Mouse (Mus musculus): ENCODE data around the gene Ccr2. TPM values are rescaled to one million over a fixed set of nuclear protein-coding genes. Genes with fewer than 3 reads are reported as not detected.
"Not testable (repeated sequence)": the region's sequence is repeated elsewhere in the genome, so short reads cannot be mapped to it uniquely, and the experiment has no call there.

Gene Ccr2
- polyA plus RNA-seq, 1 experiment from 2014 or later = 0.31 TPM

DNA sequence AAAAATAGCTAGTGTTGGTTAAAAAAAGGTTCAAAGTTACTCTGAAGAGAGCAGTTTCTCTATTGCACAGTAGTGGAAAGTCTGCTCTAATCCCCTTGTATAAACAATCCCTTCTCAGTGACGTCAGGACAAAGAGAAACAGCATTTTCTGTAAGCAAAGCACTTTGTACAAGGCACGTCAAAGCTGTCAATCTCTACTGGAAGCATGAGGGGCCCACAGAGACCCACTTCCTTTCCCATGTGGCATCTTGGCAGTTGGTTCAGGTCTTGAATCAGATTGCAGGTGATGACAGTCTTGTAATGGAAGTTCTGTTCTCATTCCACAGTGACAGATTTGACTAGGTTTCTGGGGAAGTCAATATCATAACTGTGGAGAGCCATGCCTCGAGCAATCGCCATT lies 21.9 kb upstream of the Ccr2 start:
- H3K36me3 ChIP-seq (replicated peaks; ENCODE audit: control insufficient read depth, insufficient read depth) = no peaks in the 10 kb centered on the region
- no peaks in the 10 kb centered on the region for H3K27me3 ChIP-seq (ENCODE audit: control insufficient read depth, insufficient read depth, low read length)
- H3K4me3 ChIP-seq (replicated peaks; ENCODE audit: low read length) = no peak overlapping the region
- WGBS = 64% methylated on average over 4 of the region's 4 CpGs
- no peaks in the 10 kb centered on the region for H3K4me1 ChIP-seq (replicated peaks; ENCODE audit: control insufficient read depth, insufficient read depth, low read length)
- H3K27ac ChIP-seq = no peak overlapping the region
- no peak for ATAC-seq (ENCODE audit: low FRiP score)
- no peaks in the 10 kb centered on the region for H3K9me3 ChIP-seq (ENCODE audit: control insufficient read depth, low read length)
- no peak for DNase-seq (ENCODE audit: low spot score)
- H3K9ac ChIP-seq = no peak overlapping the region
- no peak overlapping the region for H3K4me2 ChIP-seq (replicated peaks)

DNA sequence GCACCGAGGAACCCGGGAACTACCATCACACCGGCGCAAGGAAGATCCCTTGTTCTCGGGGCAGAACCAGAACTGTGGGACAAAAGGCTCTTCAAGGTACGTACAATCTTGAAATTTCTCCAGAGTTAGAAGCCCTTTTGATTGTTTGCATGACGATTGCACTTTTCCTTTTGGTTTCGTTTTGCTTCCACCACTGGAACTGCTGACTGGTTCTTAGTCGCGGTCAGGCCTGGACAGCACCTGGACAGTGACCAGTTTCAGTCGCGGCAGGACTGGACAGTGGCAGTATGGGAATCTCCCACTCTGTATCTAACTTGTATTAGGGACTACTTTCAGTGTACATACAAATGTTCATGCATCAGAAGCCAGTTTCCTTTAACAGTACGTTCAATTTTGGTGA lies 21.3 kb upstream of the Ccr2 start:
- H3K9me3 ChIP-seq (ENCODE audit: control insufficient read depth, low read length); DNase-seq (ENCODE audit: low spot score); H3K4me3 ChIP-seq (replicated peaks; ENCODE audit: low read length); H3K4me2 ChIP-seq (replicated peaks); H3K36me3 ChIP-seq (replicated peaks; ENCODE audit: control insufficient read depth, insufficient read depth); ATAC-seq (ENCODE audit: low FRiP score); H3K4me1 ChIP-seq (replicated peaks; ENCODE audit: control insufficient read depth, insufficient read depth, low read length); H3K27me3 ChIP-seq (ENCODE audit: control insufficient read depth, insufficient read depth, low read length); H3K27ac ChIP-seq; H3K9ac ChIP-seq: not testable (repeated sequence)
- WGBS = 94% methylated on average over 12 of the region's 13 CpGs

DNA sequence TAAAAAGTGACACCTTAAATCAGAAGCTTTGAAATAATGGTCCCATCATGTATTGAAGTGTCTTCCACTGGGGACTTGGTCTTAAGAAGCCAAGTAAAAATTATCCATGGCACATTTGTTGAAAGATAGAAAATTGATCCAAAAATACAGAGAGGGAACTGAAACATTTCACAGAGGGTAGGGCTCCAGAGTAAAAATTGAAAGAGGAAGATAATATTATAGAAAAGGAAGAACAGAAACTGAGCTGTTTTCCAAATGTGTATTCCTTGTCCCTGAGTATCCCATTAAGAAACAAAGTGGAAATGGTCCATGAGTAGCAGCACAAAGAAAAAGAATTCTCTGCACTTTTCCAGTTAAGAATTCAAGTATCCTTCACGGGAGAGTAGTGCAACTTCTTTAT lies 11.3 kb upstream of the Ccr2 start:
- ATAC-seq (ENCODE audit: low FRiP score) = no peak
- no peaks in the 10 kb centered on the region for H3K9me3 ChIP-seq (ENCODE audit: control insufficient read depth, low read length)
- no peak overlapping the region for H3K4me2 ChIP-seq (replicated peaks)
- H3K27me3 ChIP-seq (ENCODE audit: control insufficient read depth, insufficient read depth, low read length) = no peaks in the 10 kb centered on the region
- DNase-seq (ENCODE audit: low spot score) = no peak
- WGBS = 86% methylated on average over 1 of the region's 1 CpGs
- no peak overlapping the region for H3K4me3 ChIP-seq (replicated peaks; ENCODE audit: low read length)
- H3K27ac ChIP-seq = no peak overlapping the region
- no peaks in the 10 kb centered on the region for H3K4me1 ChIP-seq (replicated peaks; ENCODE audit: control insufficient read depth, insufficient read depth, low read length)
- no peak overlapping the region for H3K9ac ChIP-seq
- no peaks in the 10 kb centered on the region for H3K36me3 ChIP-seq (replicated peaks; ENCODE audit: control insufficient read depth, insufficient read depth)

GRCm38 (mm10) chr9:124099127-124099526 lies 2.6 kb upstream of the Ccr2 start:
- Histone ChIP-seq H3K4me2 (replicated peaks) (no peak overlapping the region), H3K27me3 (ENCODE audit: control insufficient read depth, insufficient read depth, low read length) (no peaks in the 10 kb centered on the region), H3K9ac (no peak overlapping the region), H3K4me1 (replicated peaks; ENCODE audit: control insufficient read depth, insufficient read depth, low read length) (no peaks in the 10 kb centered on the region), H3K27ac (no peak overlapping the region), H3K9me3 (ENCODE audit: control insufficient read depth, low read length) (no peaks in the 10 kb centered on the region), H3K4me3 (replicated peaks; ENCODE audit: low read length) (no peak overlapping the region), H3K36me3 (replicated peaks; ENCODE audit: control insufficient read depth, insufficient read depth) (no peaks in the 10 kb centered on the region)
- WGBS = 88% methylated on average over 1 of the region's 1 CpGs
- no peak for ATAC-seq (ENCODE audit: low FRiP score)
- no peak for DNase-seq (ENCODE audit: low spot score)

- no peak overlapping the region for H3K4me2 ChIP-seq (replicated peaks)
- H3K27ac ChIP-seq = no peak overlapping the region
- H3K4me3 ChIP-seq (replicated peaks; ENCODE audit: low read length) = no peak overlapping the region
- 82% methylated on average over 1 of the region's 1 CpGs for WGBS
- no peak overlapping the region for H3K9ac ChIP-seq
- H3K4me1 ChIP-seq (replicated peaks; ENCODE audit: control insufficient read depth, insufficient read depth, low read length) = no peaks in the 10 kb centered on the region
- H3K27me3 ChIP-seq (ENCODE audit: control insufficient read depth, insufficient read depth, low read length) = no peaks in the 10 kb centered on the region
- DNase-seq (ENCODE audit: low spot score) (no peak), ATAC-seq (ENCODE audit: low FRiP score) (no peak)
- no peaks in the 10 kb centered on the region for H3K9me3 ChIP-seq (ENCODE audit: control insufficient read depth, low read length)
- no peaks in the 10 kb centered on the region for H3K36me3 ChIP-seq (replicated peaks; ENCODE audit: control insufficient read depth, insufficient read depth)
Measured at GRCm38 (mm10) chr9:124100357-124100756, 1.4 kb upstream of the Ccr2 start.

- no peak overlapping the region for H3K4me2 ChIP-seq (replicated peaks)
- H3K9me3 ChIP-seq (ENCODE audit: control insufficient read depth, low read length) = no peaks in the 10 kb centered on the region
- ATAC-seq (ENCODE audit: low FRiP score) (no peak), DNase-seq (ENCODE audit: low spot score) (no peak)
- H3K9ac ChIP-seq = no peak overlapping the region
- no peaks in the 10 kb centered on the region for H3K27me3 ChIP-seq (ENCODE audit: control insufficient read depth, insufficient read depth, low read length)
- no peak overlapping the region for H3K27ac ChIP-seq
- H3K4me1 ChIP-seq (replicated peaks; ENCODE audit: control insufficient read depth, insufficient read depth, low read length) = no peaks in the 10 kb centered on the region
- WGBS = 78% methylated on average over 1 of the region's 1 CpGs
- H3K4me3 ChIP-seq (replicated peaks; ENCODE audit: low read length) = no peak overlapping the region
- no peaks in the 10 kb centered on the region for H3K36me3 ChIP-seq (replicated peaks; ENCODE audit: control insufficient read depth, insufficient read depth)
Measured at GRCm38 (mm10) chr9:124103199-124103598, 1.4 kb downstream of the Ccr2 start.

GRCm38 (mm10) chr9:124105196-124105595 lies 3.4 kb downstream of the Ccr2 start:
- no peaks in the 10 kb centered on the region for H3K9me3 ChIP-seq (ENCODE audit: control insufficient read depth, low read length)
- H3K4me1 ChIP-seq (replicated peaks; ENCODE audit: control insufficient read depth, insufficient read depth, low read length) = no peaks in the 10 kb centered on the region
- H3K27me3 ChIP-seq (ENCODE audit: control insufficient read depth, insufficient read depth, low read length) = no peaks in the 10 kb centered on the region
- H3K9ac ChIP-seq = no peak overlapping the region
- no peak overlapping the region for H3K4me3 ChIP-seq (replicated peaks; ENCODE audit: low read length)
- ATAC-seq (ENCODE audit: low FRiP score) (no peak), DNase-seq (ENCODE audit: low spot score) (no peak)
- no peaks in the 10 kb centered on the region for H3K36me3 ChIP-seq (replicated peaks; ENCODE audit: control insufficient read depth, insufficient read depth)
- no peak overlapping the region for H3K4me2 ChIP-seq (replicated peaks)
- no peak overlapping the region for H3K27ac ChIP-seq

GRCm38 (mm10) chr9:124107232-124107631 lies 5.5 kb downstream of the Ccr2 start:
- no peaks in the 10 kb centered on the region for H3K4me1 ChIP-seq (replicated peaks; ENCODE audit: control insufficient read depth, insufficient read depth, low read length)

DNA sequence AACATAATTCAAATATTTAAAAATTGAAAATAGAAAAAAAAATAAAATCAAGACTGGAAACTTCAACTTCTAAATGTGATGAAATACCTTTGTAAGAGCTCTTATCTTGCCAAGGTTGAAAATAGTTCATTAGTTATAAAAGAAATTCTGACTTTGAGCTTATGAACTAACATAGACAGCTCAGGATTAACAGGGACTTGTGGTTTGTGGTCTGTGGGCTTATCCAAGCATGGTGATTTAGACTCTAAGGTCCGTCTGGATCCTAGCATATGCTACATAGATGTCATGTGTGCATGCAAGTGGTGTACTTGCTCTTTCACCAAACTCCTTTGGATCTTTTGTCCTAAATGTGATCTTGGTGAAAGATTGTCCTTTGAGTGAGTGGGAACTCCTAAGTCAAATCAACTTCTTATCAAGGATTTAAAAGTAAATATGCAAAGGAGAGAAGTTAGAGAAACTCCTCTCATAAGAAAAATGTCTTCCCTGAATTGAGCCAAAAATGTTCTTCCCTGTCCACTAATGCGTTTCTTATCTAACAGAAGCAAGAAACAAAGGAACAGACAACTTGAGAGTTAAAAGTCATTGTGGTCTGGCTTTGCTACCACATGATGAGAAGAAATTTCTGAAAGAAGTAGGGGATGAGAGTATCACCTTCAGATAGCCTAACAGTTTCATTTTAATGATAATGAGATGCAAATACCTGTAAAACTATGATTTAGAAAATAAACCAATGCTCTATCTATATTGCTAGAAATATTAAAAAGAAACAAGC lies 6.8 kb downstream of the Ccr2 start:
- Histone ChIP-seq H3K27me3 (ENCODE audit: control insufficient read depth, insufficient read depth, low read length) (no peaks in the 10 kb centered on the region), H3K9me3 (ENCODE audit: control insufficient read depth, low read length) (no peaks in the 10 kb centered on the region), H3K27ac (no peak overlapping the region), H3K36me3 (replicated peaks; ENCODE audit: control insufficient read depth, insufficient read depth) (no peaks in the 10 kb centered on the region), H3K4me1 (replicated peaks; ENCODE audit: control insufficient read depth, insufficient read depth, low read length) (no peaks in the 10 kb centered on the region), H3K9ac (no peak overlapping the region), H3K4me3 (replicated peaks; ENCODE audit: low read length) (no peak overlapping the region), H3K4me2 (replicated peaks) (no peak overlapping the region)
- WGBS = 85% methylated on average over 2 of the region's 2 CpGs
- ATAC-seq (ENCODE audit: low FRiP score) (no peak), DNase-seq (ENCODE audit: low spot score) (no peak)

More at GRCm38 (mm10) chr9:124107232-124107631, 5.5 kb downstream of the Ccr2 start:
- no peak for DNase-seq (ENCODE audit: low spot score)
- no peak overlapping the region for H3K4me3 ChIP-seq (replicated peaks; ENCODE audit: low read length)
- H3K36me3 ChIP-seq (replicated peaks; ENCODE audit: control insufficient read depth, insufficient read depth) = no peaks in the 10 kb centered on the region
- no peak for ATAC-seq (ENCODE audit: low FRiP score)
- H3K9ac ChIP-seq = no peak overlapping the region
- H3K27me3 ChIP-seq (ENCODE audit: control insufficient read depth, insufficient read depth, low read length) = no peaks in the 10 kb centered on the region
- no peak overlapping the region for H3K4me2 ChIP-seq (replicated peaks)
- no peaks in the 10 kb centered on the region for H3K9me3 ChIP-seq (ENCODE audit: control insufficient read depth, low read length)
- H3K27ac ChIP-seq = no peak overlapping the region

DNA sequence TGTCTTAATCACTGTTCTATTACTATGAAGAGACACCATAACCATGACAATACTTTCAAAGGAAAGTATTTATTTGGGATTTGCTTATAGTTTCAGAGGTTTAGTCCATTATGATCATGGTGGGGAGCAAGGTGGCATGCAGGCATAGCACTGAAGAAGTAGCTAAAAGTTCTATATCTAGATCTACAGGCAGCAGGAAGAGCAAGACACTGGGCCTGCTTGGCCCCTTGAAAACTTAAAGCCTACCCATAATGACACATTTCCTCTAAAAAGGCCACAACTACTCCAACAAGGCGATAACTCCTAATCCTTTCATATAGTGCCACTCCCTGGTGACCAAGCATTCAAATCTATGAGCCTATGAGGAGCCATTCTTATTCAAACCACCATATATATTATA lies 10.2 kb downstream of the Ccr2 start:
- H3K27me3 ChIP-seq (ENCODE audit: control insufficient read depth, insufficient read depth, low read length) = no peaks in the 10 kb centered on the region
- H3K4me1 ChIP-seq (replicated peaks; ENCODE audit: control insufficient read depth, insufficient read depth, low read length) = no peaks in the 10 kb centered on the region
- H3K36me3 ChIP-seq (replicated peaks; ENCODE audit: control insufficient read depth, insufficient read depth) = no peaks in the 10 kb centered on the region
- no peak overlapping the region for H3K9ac ChIP-seq
- ATAC-seq (ENCODE audit: low FRiP score) (no peak), DNase-seq (ENCODE audit: low spot score) (no peak)
- H3K9me3 ChIP-seq (ENCODE audit: control insufficient read depth, low read length) = no peaks in the 10 kb centered on the region
- WGBS = 81% methylated on average over 1 of the region's 1 CpGs
- no peak overlapping the region for H3K4me2 ChIP-seq (replicated peaks)
- no peak overlapping the region for H3K4me3 ChIP-seq (replicated peaks; ENCODE audit: low read length)
- no peak overlapping the region for H3K27ac ChIP-seq

Measured in hindbrain, embryonic 14.5 days (tissue).